Mouse (Mus musculus): Measurements from ENCODE around the gene Rarres2. TPM values are rescaled to one million over a fixed set of nuclear protein-coding genes. Genes with fewer than 3 reads are reported as not detected.

Rarres2 gene
- polyA plus RNA-seq, 1 experiment from 2014 or later: 0.68 TPM

GRCm38 (mm10) chr6:48589194-48589750 lies 16.7 kb upstream of the Rarres2 start, which contains the start of gene Gm45021:
Gm45021 (plus strand) TSS chr6:48589610.
- H3K9me3 ChIP-seq (ENCODE audit: control insufficient read depth, low read length): no peaks in the 10 kb centered on the region
- peaks cover 7% of the 10 kb centered on the region; the same call in 1 of the 2 replicates for H3K4me1 ChIP-seq (ENCODE audit: control insufficient read depth, insufficient read depth, low read length)
- H3K27me3 ChIP-seq (ENCODE audit: control insufficient read depth, insufficient read depth, low read length): no peaks in the 10 kb centered on the region
- no peaks in the 10 kb centered on the region for H3K36me3 ChIP-seq (ENCODE audit: control insufficient read depth, insufficient read depth, low read length)
- H3K4me3 ChIP-seq (ENCODE audit: low read depth, low read length): no peak within 1 kb of the TSS
- ATAC-seq (ENCODE audit: low read depth): no peak
- no peak within 1 kb of the TSS for H3K27ac ChIP-seq (ENCODE audit: low read depth, low read length)
- no peak within 1 kb of the TSS for H3K4me2 ChIP-seq (ENCODE audit: low read depth, low read length)
- WGBS: 68% methylated on average over 6 of the region's 6 CpGs
- no peak within 1 kb of the TSS for H3K9ac ChIP-seq (replicated peaks; ENCODE audit: low read depth, low read length)

DNA sequence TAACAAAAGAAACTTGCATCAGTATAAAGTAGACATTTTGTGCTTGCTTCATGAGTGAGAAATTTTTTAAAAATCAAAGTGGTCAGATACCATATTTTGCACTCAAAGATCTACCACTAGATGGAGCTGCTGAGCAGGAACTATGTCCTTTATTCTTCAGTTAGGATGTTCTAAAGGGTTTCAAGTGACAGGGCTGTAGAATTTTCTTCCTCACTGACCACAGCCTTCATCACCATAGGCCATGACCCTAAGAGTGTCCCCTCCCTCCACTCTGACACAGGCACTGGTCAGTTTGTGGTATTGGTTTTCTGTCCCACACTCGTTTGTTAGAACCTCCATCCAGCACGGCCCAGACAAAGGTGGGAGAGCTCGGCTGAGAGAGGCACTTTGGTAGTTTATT lies 9.4 kb upstream of the Rarres2 start:
- H3K27ac ChIP-seq (ENCODE audit: low read depth, low read length): no peak overlapping the region
- 66% methylated on average over 3 of the region's 3 CpGs for WGBS
- peak; percentile 44 for ATAC-seq (ENCODE audit: low read depth)
- H3K4me2 ChIP-seq (ENCODE audit: low read depth, low read length): no peak overlapping the region
- H3K9ac ChIP-seq (replicated peaks; ENCODE audit: low read depth, low read length): no peak overlapping the region
- no peaks in the 10 kb centered on the region for H3K27me3 ChIP-seq (ENCODE audit: control insufficient read depth, insufficient read depth, low read length)
- no peaks in the 10 kb centered on the region for H3K9me3 ChIP-seq (ENCODE audit: control insufficient read depth, low read length)
- no peaks in the 10 kb centered on the region for H3K36me3 ChIP-seq (ENCODE audit: control insufficient read depth, insufficient read depth, low read length)
- H3K4me1 ChIP-seq (ENCODE audit: control insufficient read depth, insufficient read depth, low read length): no peaks in the 10 kb centered on the region
- H3K4me3 ChIP-seq (ENCODE audit: low read depth, low read length): no peak overlapping the region

- WGBS: 50% methylated on average over 3 of the region's 3 CpGs
Observed at GRCm38 (mm10) chr6:48581257-48581656, 8.7 kb upstream of the Rarres2 start.

DNA sequence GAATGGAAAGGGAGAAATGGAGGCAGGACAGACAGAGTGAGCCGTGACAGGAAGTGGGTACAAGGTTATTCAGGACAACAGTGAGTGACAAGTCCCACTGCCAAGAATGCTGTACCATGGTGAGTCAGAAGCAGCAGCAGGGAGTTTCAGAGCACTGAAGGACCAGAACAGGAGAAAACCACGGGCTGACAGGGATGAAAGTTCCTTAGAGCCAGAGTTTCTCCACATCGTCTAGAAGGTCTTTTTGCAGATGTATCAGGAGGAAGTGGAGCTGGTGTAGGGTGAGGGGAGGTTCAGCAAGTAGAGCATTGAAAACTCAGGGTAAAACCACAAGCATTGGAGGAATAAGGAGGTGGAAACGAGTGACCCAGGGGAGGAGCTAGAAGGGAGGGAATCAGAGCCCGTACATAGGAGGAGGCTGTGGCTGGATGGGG lies 6.6 kb upstream of the Rarres2 start:
- H3K4me2 ChIP-seq (ENCODE audit: low read depth, low read length): no peak overlapping the region

More at GRCm38 (mm10) chr6:48581257-48581656, 8.7 kb upstream of the Rarres2 start:
- H3K27me3 ChIP-seq (ENCODE audit: control insufficient read depth, insufficient read depth, low read length): no peaks in the 10 kb centered on the region
- no peak overlapping the region for H3K4me2 ChIP-seq (ENCODE audit: low read depth, low read length)
- no peak overlapping the region for H3K9ac ChIP-seq (replicated peaks; ENCODE audit: low read depth, low read length)
- no peak overlapping the region for H3K27ac ChIP-seq (ENCODE audit: low read depth, low read length)
- ATAC-seq (ENCODE audit: low read depth): no peak
- no peaks in the 10 kb centered on the region for H3K4me1 ChIP-seq (ENCODE audit: control insufficient read depth, insufficient read depth, low read length)
- H3K36me3 ChIP-seq (ENCODE audit: control insufficient read depth, insufficient read depth, low read length): no peaks in the 10 kb centered on the region
- H3K9me3 ChIP-seq (ENCODE audit: control insufficient read depth, low read length): no peaks in the 10 kb centered on the region
- no peak overlapping the region for H3K4me3 ChIP-seq (ENCODE audit: low read depth, low read length)

GRCm38 (mm10) chr6:48578736-48579135 lies 6.1 kb upstream of the Rarres2 start:
- H3K36me3 ChIP-seq (ENCODE audit: control insufficient read depth, insufficient read depth, low read length): no peaks in the 10 kb centered on the region
- no peak overlapping the region for H3K4me2 ChIP-seq (ENCODE audit: low read depth, low read length)
- no peaks in the 10 kb centered on the region for H3K27me3 ChIP-seq (ENCODE audit: control insufficient read depth, insufficient read depth, low read length)
- H3K9ac ChIP-seq (replicated peaks; ENCODE audit: low read depth, low read length): no peak overlapping the region
- H3K27ac ChIP-seq (ENCODE audit: low read depth, low read length): no peak overlapping the region
- 68% methylated on average over 5 of the region's 5 CpGs for WGBS
- no peak for ATAC-seq (ENCODE audit: low read depth)
- H3K9me3 ChIP-seq (ENCODE audit: control insufficient read depth, low read length): no peaks in the 10 kb centered on the region
- H3K4me1 ChIP-seq (ENCODE audit: control insufficient read depth, insufficient read depth, low read length): no peaks in the 10 kb centered on the region
- H3K4me3 ChIP-seq (ENCODE audit: low read depth, low read length): no peak overlapping the region

More for the DNA sequence above, 6.6 kb upstream of the Rarres2 start:
- 55% methylated on average over 5 of the region's 5 CpGs for WGBS
- Histone ChIP-seq H3K27me3 (ENCODE audit: control insufficient read depth, insufficient read depth, low read length) (no peaks in the 10 kb centered on the region), H3K9me3 (ENCODE audit: control insufficient read depth, low read length) (no peaks in the 10 kb centered on the region), H3K9ac (replicated peaks; ENCODE audit: low read depth, low read length) (no peak overlapping the region), H3K4me1 (ENCODE audit: control insufficient read depth, insufficient read depth, low read length) (no peaks in the 10 kb centered on the region), H3K4me3 (ENCODE audit: low read depth, low read length) (no peak overlapping the region), H3K27ac (ENCODE audit: low read depth, low read length) (no peak overlapping the region), H3K36me3 (ENCODE audit: control insufficient read depth, insufficient read depth, low read length) (no peaks in the 10 kb centered on the region)
- no peak for ATAC-seq (ENCODE audit: low read depth)

GRCm38 (mm10) chr6:48573981-48574380 lies 1.4 kb upstream of the Rarres2 start:
- ATAC-seq (ENCODE audit: low read depth): no peak

GRCm38 (mm10) chr6:48573280-48573679 lies 691 bp upstream of the Rarres2 start:
- H3K4me1 ChIP-seq (ENCODE audit: control insufficient read depth, insufficient read depth, low read length): no peaks in the 10 kb centered on the region
- no peak overlapping the region for H3K27ac ChIP-seq (ENCODE audit: low read depth, low read length)
- WGBS: 75% methylated on average over 10 of the region's 10 CpGs
- H3K4me2 ChIP-seq (ENCODE audit: low read depth, low read length): no peak overlapping the region
- no peak overlapping the region for H3K9ac ChIP-seq (replicated peaks; ENCODE audit: low read depth, low read length)
- H3K4me3 ChIP-seq (ENCODE audit: low read depth, low read length): no peak overlapping the region
- no peaks in the 10 kb centered on the region for H3K27me3 ChIP-seq (ENCODE audit: control insufficient read depth, insufficient read depth, low read length)
- H3K36me3 ChIP-seq (ENCODE audit: control insufficient read depth, insufficient read depth, low read length): no peaks in the 10 kb centered on the region
- no peak for ATAC-seq (ENCODE audit: low read depth)
- no peaks in the 10 kb centered on the region for H3K9me3 ChIP-seq (ENCODE audit: control insufficient read depth, low read length)

More at GRCm38 (mm10) chr6:48573981-48574380, 1.4 kb upstream of the Rarres2 start:
- no peaks in the 10 kb centered on the region for H3K4me1 ChIP-seq (ENCODE audit: control insufficient read depth, insufficient read depth, low read length)
- H3K4me2 ChIP-seq (ENCODE audit: low read depth, low read length): no peak overlapping the region
- H3K4me3 ChIP-seq (ENCODE audit: low read depth, low read length): no peak overlapping the region
- H3K27me3 ChIP-seq (ENCODE audit: control insufficient read depth, insufficient read depth, low read length): no peaks in the 10 kb centered on the region
- H3K27ac ChIP-seq (ENCODE audit: low read depth, low read length): no peak overlapping the region
- no peaks in the 10 kb centered on the region for H3K36me3 ChIP-seq (ENCODE audit: control insufficient read depth, insufficient read depth, low read length)
- WGBS: 81% methylated on average over 3 of the region's 3 CpGs
- no peaks in the 10 kb centered on the region for H3K9me3 ChIP-seq (ENCODE audit: control insufficient read depth, low read length)
- no peak overlapping the region for H3K9ac ChIP-seq (replicated peaks; ENCODE audit: low read depth, low read length)

DNA sequence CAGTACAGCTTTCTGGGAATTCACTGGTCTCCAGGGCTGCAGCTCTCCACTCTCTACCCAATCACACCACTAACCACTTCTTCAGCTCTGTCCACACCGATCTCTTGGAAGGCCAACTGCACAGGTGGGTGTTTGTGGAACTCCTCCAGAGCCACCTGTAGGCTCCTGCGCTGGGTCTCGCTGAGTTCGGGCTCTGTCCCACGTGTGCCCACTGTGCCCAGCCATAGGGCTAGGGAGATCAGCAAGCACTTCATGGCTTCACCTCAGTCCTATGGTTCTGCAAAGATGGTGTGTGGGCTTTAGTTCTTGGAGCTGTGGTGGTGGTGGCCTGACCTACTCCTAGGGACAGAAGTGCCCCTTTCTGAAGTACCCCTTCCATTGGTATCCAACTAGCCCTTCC lies 575 bp downstream of the Rarres2 start:
- H3K9me3 ChIP-seq (ENCODE audit: control insufficient read depth, low read length): no peaks in the 10 kb centered on the region
- no peaks in the 10 kb centered on the region for H3K4me1 ChIP-seq (ENCODE audit: control insufficient read depth, insufficient read depth, low read length)
- no peak for ATAC-seq (ENCODE audit: low read depth)
- no peaks in the 10 kb centered on the region for H3K36me3 ChIP-seq (ENCODE audit: control insufficient read depth, insufficient read depth, low read length)
- no peak overlapping the region for H3K4me3 ChIP-seq (ENCODE audit: low read depth, low read length)
- WGBS: 92% methylated on average over 5 of the region's 5 CpGs
- H3K27me3 ChIP-seq (ENCODE audit: control insufficient read depth, insufficient read depth, low read length): no peaks in the 10 kb centered on the region
- H3K4me2 ChIP-seq (ENCODE audit: low read depth, low read length): no peak overlapping the region
- H3K27ac ChIP-seq (ENCODE audit: low read depth, low read length): no peak overlapping the region
- no peak overlapping the region for H3K9ac ChIP-seq (replicated peaks; ENCODE audit: low read depth, low read length)

DNA sequence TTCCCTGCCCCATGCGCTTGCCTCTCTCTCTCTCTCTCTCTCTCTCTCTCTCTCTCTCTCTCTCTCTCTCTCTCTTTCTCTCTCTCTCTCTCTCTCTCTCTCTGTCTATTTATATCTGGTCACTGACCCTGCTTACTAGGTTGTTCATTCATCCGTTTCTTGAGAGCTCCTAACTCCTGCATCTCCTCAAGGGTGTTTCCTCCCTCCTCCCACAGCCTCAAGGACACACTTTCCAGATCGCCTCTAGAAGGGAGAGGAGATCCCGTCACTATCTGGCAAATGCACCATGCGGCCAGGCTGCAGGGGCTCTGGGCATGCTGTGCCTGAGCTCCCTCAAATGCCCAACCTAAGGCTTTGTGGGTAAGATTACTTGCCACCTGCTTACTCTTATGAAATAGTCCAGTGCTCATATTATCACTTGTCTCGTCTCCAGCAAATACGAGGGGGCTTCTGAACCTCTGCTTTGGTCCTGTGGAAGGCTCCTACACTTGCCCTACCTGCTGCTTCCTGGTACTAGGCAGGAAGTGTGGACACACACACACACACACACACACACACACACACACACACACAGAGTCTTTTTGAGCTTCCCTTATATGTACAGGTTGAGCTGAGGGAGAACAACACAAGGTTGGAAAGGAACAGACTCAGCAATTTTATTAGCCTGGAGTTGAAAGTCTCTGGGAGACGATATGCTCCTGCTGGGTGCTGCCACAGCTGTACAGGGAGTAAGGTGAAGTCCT lies 3.4 kb downstream of the Rarres2 start:
- Histone ChIP-seq H3K9me3 (ENCODE audit: control insufficient read depth, low read length) (no peaks in the 10 kb centered on the region), H3K9ac (replicated peaks; ENCODE audit: low read depth, low read length) (no peak overlapping the region), H3K4me1 (ENCODE audit: control insufficient read depth, insufficient read depth, low read length) (no peaks in the 10 kb centered on the region), H3K27me3 (ENCODE audit: control insufficient read depth, insufficient read depth, low read length) (no peaks in the 10 kb centered on the region), H3K36me3 (ENCODE audit: control insufficient read depth, insufficient read depth, low read length) (peaks cover 3% of the 10 kb centered on the region; the same call in 1 of the 2 replicates), H3K4me3 (ENCODE audit: low read depth, low read length) (no peak overlapping the region), H3K4me2 (ENCODE audit: low read depth, low read length) (no peak overlapping the region), H3K27ac (ENCODE audit: low read depth, low read length) (no peak overlapping the region)
- ATAC-seq (ENCODE audit: low read depth): no peak
- WGBS: 82% methylated on average over 8 of the region's 8 CpGs
